Mouse (Mus musculus) CD4-positive helper T cell, adult 2 months (primary cell): Measurements from ENCODE around the gene Kcnh7.

Source experiments
- DNase-seq: peaks from one replicate; pipeline ENCODE4 v3.0.0-alpha.2; 2012; ENCODE audit warnings: low read depth, missing footprints, low spot score

The Kcnh7 gene

DNA sequence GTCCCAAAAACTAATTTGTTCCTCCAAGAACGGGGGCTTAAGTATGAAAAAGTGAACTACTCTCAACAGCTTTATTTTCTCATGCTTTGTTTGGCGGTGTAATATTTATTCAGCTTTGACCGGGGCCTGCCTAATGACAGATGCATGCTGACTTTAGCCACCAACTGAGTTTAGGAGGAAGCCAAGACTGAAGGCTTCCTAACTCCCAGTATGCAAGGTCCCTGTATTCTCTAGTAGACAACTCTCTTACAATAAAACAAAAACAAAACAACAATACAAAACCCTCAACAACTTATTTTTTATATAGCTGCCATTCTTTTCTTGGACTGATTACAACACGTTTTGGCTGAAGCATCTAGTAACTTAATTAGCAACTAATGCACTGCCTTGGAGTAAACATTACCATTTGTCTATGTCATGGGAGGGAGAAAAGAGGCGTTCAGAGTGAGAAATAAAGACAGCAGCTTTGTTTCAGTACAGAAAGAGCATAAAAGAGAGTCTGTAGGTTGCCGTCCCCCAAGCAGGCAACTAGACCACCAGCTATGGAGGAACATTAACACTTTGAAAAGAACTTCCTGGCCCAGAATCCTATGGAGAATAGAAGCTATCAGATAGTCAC, 537.3 kb downstream of the Kcnh7 start:
- DNase-seq, result no peak

DNA sequence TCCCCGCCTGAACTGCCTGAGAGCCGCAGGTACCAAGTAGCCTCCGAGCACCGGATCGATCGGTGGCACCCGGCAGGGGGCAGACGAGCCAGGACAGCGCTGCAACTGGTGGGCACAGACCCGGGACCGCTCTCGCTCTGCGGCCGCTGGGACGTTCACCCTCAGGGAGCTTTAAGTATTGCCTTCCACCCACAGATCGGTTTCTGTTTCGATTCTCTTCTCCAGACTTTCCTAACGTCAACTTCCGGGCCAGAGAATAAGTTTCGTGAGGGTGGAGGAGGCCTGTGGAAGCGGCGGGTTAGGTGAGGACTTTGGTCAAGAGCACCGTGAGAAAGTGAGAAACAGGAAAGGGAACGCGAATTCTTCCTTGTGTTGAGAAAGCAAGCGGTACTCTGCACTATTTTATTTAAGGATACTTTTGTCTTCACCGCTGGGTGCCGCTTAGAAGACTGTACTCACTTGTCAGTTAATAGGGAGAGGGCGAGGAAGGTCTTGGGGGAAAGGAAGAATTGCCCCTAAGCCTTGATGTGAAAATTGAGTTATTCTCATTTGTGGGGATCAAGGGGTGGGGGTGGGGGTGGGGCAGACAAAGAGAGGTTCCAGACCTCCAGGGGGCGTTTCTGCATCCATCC, 538.0 kb downstream of the Kcnh7 start, which contains the start of gene Ifih1:
Gene Ifih1, minus strand, starts transcription at position 242 of the 632 bp plus-strand sequence.
- DNase-seq, result peak; percentile 88

DNA sequence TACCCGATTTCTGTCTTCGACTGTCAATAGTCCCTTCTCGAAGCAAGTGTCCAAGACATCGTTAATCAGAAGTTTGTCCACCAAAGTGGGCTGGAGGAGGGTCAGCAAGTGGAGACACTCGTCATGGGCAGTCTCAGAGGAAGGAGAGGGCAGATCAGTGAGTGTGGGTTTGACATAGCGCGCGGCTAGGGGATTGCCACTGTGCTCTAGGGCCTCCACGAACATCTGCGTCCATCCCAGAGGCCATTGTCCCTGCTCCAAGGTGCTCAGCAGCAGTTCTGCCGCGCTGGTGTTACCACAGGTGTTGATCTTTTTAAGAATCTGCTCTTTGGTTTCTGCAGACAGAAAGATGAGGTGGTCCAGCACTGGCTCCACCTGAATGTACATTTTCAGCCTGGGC, 538.6 kb downstream of the Kcnh7 start:
- DNase-seq, result peak; percentile 55

DNA sequence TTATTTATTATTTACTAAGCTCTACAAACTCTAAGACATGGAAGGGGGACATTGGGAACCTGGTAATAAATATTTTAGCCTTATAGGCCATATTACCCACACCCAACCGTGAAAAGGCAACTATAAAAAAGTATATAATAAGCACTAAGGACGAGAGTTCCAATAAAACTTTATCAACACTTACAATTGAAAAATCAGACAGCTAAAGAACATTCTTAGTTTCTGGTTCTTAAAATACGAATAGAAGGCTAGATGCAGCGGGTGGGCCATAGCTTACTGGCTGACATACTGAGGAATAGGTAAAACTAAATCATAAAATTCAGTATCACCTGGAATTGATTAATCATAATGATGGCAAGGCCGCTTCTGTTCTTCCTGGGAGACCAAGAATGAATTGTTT, 539.2 kb downstream of the Kcnh7 start:
- no peak for DNase-seq
